Comparison of ENCODE assay signal across 10 mouse cellular contexts in genomic region chr4:141723673-141724068, GRCm38 (mm10). TPM values are rescaled to one million over a fixed set of nuclear protein-coding genes. Genes with fewer than 3 reads are reported as not detected.
DNase-seq lines count a peak whose midpoint lies in the region; ATAC-seq and TF ChIP-seq lines count a peak whose summit lies in the region.
"Had no signal": no experiment of that assay in that cellular context is flagged by ENCODE, and none has a peak within 500 bp of the region (broad histone marks: within the 10 kb centered on the region; RNA-seq: fewer than 3 reads in every experiment).

No protein-coding gene starts in this region.

- peak overlapping the region; percentile 98 for H3K27ac ChIP-seq in heart, embryonic 13.5 days (replicated peaks)
- peak overlapping the region; percentile 31; the same call in 1 of the 2 replicates for H3K27ac ChIP-seq in embryonic fibroblast, embryonic 13.5 days (ENCODE audit: insufficient read depth, low read length)
- peak overlapping the region; percentile 87; the same call in 1 of the 2 replicates for H3K27ac ChIP-seq in limb, embryonic 14.5 days (replicated peaks; ENCODE audit: low read depth, low read length)
- peak overlapping the region; percentile 99 for H3K27ac ChIP-seq in stomach, postnatal 0 days (replicated peaks)

- DNase-seq in heart, postnatal 4 days = no peak
- no peak for DNase-seq in limb, embryonic 14.5 days (ENCODE audit: low spot score)
- DNase-seq in stomach, postnatal 0 days (ENCODE audit: low spot score) = no peak
- DNase-seq in frontal cortex, postnatal 10 days (ENCODE audit: low spot score in 2 of 2) = no peak
- no peak for DNase-seq in ovary, postnatal 36 days (ENCODE audit: low spot score)

- no peaks in the 10 kb centered on the region for H3K27me3 ChIP-seq in heart, embryonic 13.5 days (replicated peaks)
- no peaks in the 10 kb centered on the region for H3K27me3 ChIP-seq in C2C12 (ENCODE audit: control insufficient read depth, insufficient read depth, insufficient read length)
- H3K27me3 ChIP-seq in limb, embryonic 14.5 days (ENCODE audit: control insufficient read depth, insufficient read depth, low read length) = no peaks in the 10 kb centered on the region
- no peaks in the 10 kb centered on the region for H3K27me3 ChIP-seq in stomach, postnatal 0 days (ENCODE audit: control insufficient read depth, insufficient read depth, low read length)
- H3K27me3 ChIP-seq: Patski had no signal

- H3K4me3 ChIP-seq in heart, embryonic 13.5 days = peak overlapping the region; percentile 82
- no peak overlapping the region for H3K4me3 ChIP-seq in C2C12 (ENCODE audit: insufficient read depth, poor library complexity, severe bottlenecking)
- peak overlapping the region; percentile 46 for H3K4me3 ChIP-seq in embryonic fibroblast, embryonic 13.5 days (ENCODE audit: insufficient read depth, low read length)
- peak overlapping the region; percentile 86 for H3K4me3 ChIP-seq in limb, embryonic 14.5 days (replicated peaks; ENCODE audit: low read length)
- peak overlapping the region; percentile 88 for H3K4me3 ChIP-seq in stomach, postnatal 0 days (ENCODE audit: low read depth, low read length)

- peaks cover 11% of the 10 kb centered on the region for H3K36me3 ChIP-seq in heart, embryonic 13.5 days
- peaks cover 12% of the 10 kb centered on the region for H3K36me3 ChIP-seq in C2C12 (ENCODE audit: control insufficient read depth, insufficient read depth)
- H3K36me3 ChIP-seq in limb, embryonic 14.5 days (ENCODE audit: control insufficient read depth, insufficient read depth, low read length) = no peaks in the 10 kb centered on the region; the same call in 1 of the 2 replicates
- H3K36me3 ChIP-seq in stomach, postnatal 0 days (ENCODE audit: control insufficient read depth, insufficient read depth, low read length) = peaks cover 9% of the 10 kb centered on the region; the same call in 1 of the 2 replicates

- peaks cover 42% of the 10 kb centered on the region for H3K4me1 ChIP-seq in heart, embryonic 13.5 days
- H3K4me1 ChIP-seq in embryonic fibroblast, embryonic 13.5 days (ENCODE audit: control insufficient read depth, insufficient read depth, low read length) = peaks cover 9% of the 10 kb centered on the region; the same call in 1 of the 2 replicates
- H3K4me1 ChIP-seq in limb, embryonic 14.5 days (ENCODE audit: control insufficient read depth, insufficient read depth, low read length) = peaks cover 10% of the 10 kb centered on the region
- H3K4me1 ChIP-seq in stomach, postnatal 0 days (replicated peaks; ENCODE audit: control insufficient read depth, insufficient read depth) = 0 out of 2 replicates have a peak, but pooled peaks cover 3% of the 10 kb centered on the region

- TF ChIP-seq POLR2A in embryonic fibroblast, embryonic 13.5 days (IDR thresholded peaks at IDR 0.05; ENCODE audit: low read depth, low read length) = no peak
- TF ChIP-seq POLR2A in limb, embryonic 14.5 days (IDR thresholded peaks at IDR 0.05; ENCODE audit: borderline replicate concordance, extremely low read depth, insufficient read depth, insufficient read length) = no peak

- peak overlapping the region; percentile 87 for H3K4me2 ChIP-seq in heart, embryonic 13.5 days
- peak overlapping the region; percentile 78 for H3K4me2 ChIP-seq in limb, embryonic 14.5 days (replicated peaks; ENCODE audit: low read depth, low read length, severe bottlenecking)
- H3K4me2 ChIP-seq in stomach, postnatal 0 days (replicated peaks; ENCODE audit: low read depth) = peak overlapping the region; percentile 83

- H3ac ChIP-seq in C2C12 (ENCODE audit: control insufficient read depth, insufficient read length, low read depth) = peak overlapping the region; percentile 42

- H3K9ac ChIP-seq in heart, embryonic 13.5 days = peak overlapping the region; percentile 99
- H3K9ac ChIP-seq in limb, embryonic 14.5 days (ENCODE audit: low read depth, low read length, severe bottlenecking) = peak overlapping the region; percentile 93
- peak overlapping the region; percentile 92 for H3K9ac ChIP-seq in stomach, postnatal 0 days (ENCODE audit: low read length)

- no peaks in the 10 kb centered on the region for H3K9me3 ChIP-seq in heart, embryonic 13.5 days
- H3K9me3 ChIP-seq in limb, embryonic 14.5 days (ENCODE audit: control insufficient read depth, low read length) = no peaks in the 10 kb centered on the region
- no peaks in the 10 kb centered on the region for H3K9me3 ChIP-seq in stomach, postnatal 0 days (ENCODE audit: control insufficient read depth, low read length)

- 10% methylated on average over 13 of the region's 13 CpGs for WGBS in heart, embryonic 13.5 days
- 7% methylated on average over 13 of the region's 13 CpGs for WGBS in limb, embryonic 14.5 days
- WGBS in stomach, postnatal 0 days = 4% methylated on average over 13 of the region's 13 CpGs

- no peak for TF ChIP-seq EP300 in stomach, postnatal 0 days (optimal IDR thresholded peaks at IDR 0.05)

- no peak for ATAC-seq in heart, embryonic 13.5 days (ENCODE audit: extremely low read depth, insufficient number of reproducible peaks, low FRiP score, low TSS enrichment)
- peak; percentile 44; the same call in 1 of the 2 replicates for ATAC-seq in limb, embryonic 14.5 days (ENCODE audit: low FRiP score, low read depth)
- ATAC-seq in stomach, postnatal 0 days (ENCODE audit: low FRiP score, low TSS enrichment) = no peak

- H3K79me2 ChIP-seq in C2C12 (ENCODE audit: control insufficient read depth, insufficient read depth) = peaks cover 44% of the 10 kb centered on the region

- H3K79me3 ChIP-seq in C2C12 (ENCODE audit: low read depth) = peaks cover 40% of the 10 kb centered on the region

- TF ChIP-seq CTCF in C2C12 (IDR thresholded peaks at IDR 0.05; ENCODE audit: control insufficient read depth, insufficient read depth, insufficient read length) = no peak
- no peak for TF ChIP-seq CTCF in embryonic fibroblast, embryonic 13.5 days (IDR thresholded peaks at IDR 0.05; ENCODE audit: borderline replicate concordance, insufficient read depth, low read length)
- TF ChIP-seq CTCF in stomach, postnatal 0 days (IDR thresholded peaks at IDR 0.05; ENCODE audit: low read depth) = no peak

TF ChIP-seq in C2C12, 6 proteins besides CTCF, POLR2A, EP300 and RAD21:
- TF ChIP-seq FOSL1 (IDR thresholded peaks at IDR 0.05; ENCODE audit: insufficient read depth, low read length, poor library complexity, severe bottlenecking) (no peak), MYOD1 (IDR thresholded peaks at IDR 0.05; ENCODE audit: control insufficient read depth, insufficient read length, low read depth) (no peak), MYOG (IDR thresholded peaks at IDR 0.05; ENCODE audit: control insufficient read depth, extremely low read depth, insufficient read length) (no peak), MAX (IDR thresholded peaks at IDR 0.05) (no peak), USF1 (IDR thresholded peaks at IDR 0.05; ENCODE audit: low read depth) (no peak), CEBPB (IDR thresholded peaks at IDR 0.05; ENCODE audit: low read depth) (no peak)

RNA-seq across cellular contexts. Expression of gene Ddi2, which starts 0.5 kb away (rescaled TPM):
- 13.2 and 15.6 TPM in 2 replicates for polyA plus RNA-seq in heart, embryonic 13.5 days (2015; fragmentation: Nextera tagmentation; extraction: Ambion mirVana)
- 10 to 100 TPM; 34.9 to 36.8 TPM for total RNA-seq in heart, postnatal 4 days (2021)
- 12.8 TPM for polyA plus RNA-seq in C2C12 (2012; fragmentation: generic; extraction: Trizol)
- 27.6 and 30.9 TPM in 2 replicates for polyA plus RNA-seq in embryonic fibroblast, embryonic 13.5 days (2011; ENCODE audit: insufficient read length, low read depth, missing spikeins)
- polyA plus RNA-seq in limb, embryonic 14.5 days (2012; rRNA removed) = 21.9 and 22.1 TPM in 2 replicates
- polyA plus RNA-seq in limb, embryonic 14.5 days (2014; fragmentation: Nextera tagmentation; extraction: Ambion mirVana) = 18.5 and 20.0 TPM in 2 replicates
- polyA plus RNA-seq in stomach, postnatal 0 days (2015; fragmentation: Nextera tagmentation; extraction: Ambion mirVana) = 14.4 TPM in 2 replicates

RNA-seq across cellular contexts. Expression of gene Agmat, which starts 22.8 kb away (rescaled TPM):
- 1.0 and 1.9 TPM in 2 replicates for polyA plus RNA-seq in heart, embryonic 13.5 days (2015; fragmentation: Nextera tagmentation; extraction: Ambion mirVana)
- total RNA-seq in heart, postnatal 4 days (2021) = under 1 TPM; 0.43 to 0.57 TPM
- not detected for polyA plus RNA-seq in C2C12 (2012; fragmentation: generic; extraction: Trizol)
- not detected in 2 replicates for polyA plus RNA-seq in embryonic fibroblast, embryonic 13.5 days (2011; ENCODE audit: insufficient read length, low read depth, missing spikeins)
- 0.21 TPM in 1 of 2 replicates, not detected in the other for polyA plus RNA-seq in limb, embryonic 14.5 days (2012; rRNA removed)
- polyA plus RNA-seq in limb, embryonic 14.5 days (2014; fragmentation: Nextera tagmentation; extraction: Ambion mirVana) = not detected in 2 replicates
- 0.13 and 0.34 TPM in 2 replicates for polyA plus RNA-seq in stomach, postnatal 0 days (2015; fragmentation: Nextera tagmentation; extraction: Ambion mirVana)
- total RNA-seq: layer of hippocampus, postnatal 10 days had no signal
- polyA plus RNA-seq: Patski had no signal

RNA-seq across cellular contexts. Expression of gene Rsc1a1, which starts 38.3 kb away (rescaled TPM):
- polyA plus RNA-seq in heart, embryonic 13.5 days (2015; fragmentation: Nextera tagmentation; extraction: Ambion mirVana) = 0.43 and 0.96 TPM in 2 replicates
- total RNA-seq in heart, postnatal 4 days (2021) = 1 to 10 TPM; 1.6 to 4.0 TPM
- 5.4 TPM for polyA plus RNA-seq in C2C12 (2012; fragmentation: generic; extraction: Trizol)
- polyA plus RNA-seq in embryonic fibroblast, embryonic 13.5 days (2011; ENCODE audit: insufficient read length, low read depth, missing spikeins) = 5.1 and 5.3 TPM in 2 replicates
- 9.0 and 11.5 TPM in 2 replicates for polyA plus RNA-seq in limb, embryonic 14.5 days (2012; rRNA removed)
- 1.5 and 1.7 TPM in 2 replicates for polyA plus RNA-seq in limb, embryonic 14.5 days (2014; fragmentation: Nextera tagmentation; extraction: Ambion mirVana)
- polyA plus RNA-seq in stomach, postnatal 0 days (2015; fragmentation: Nextera tagmentation; extraction: Ambion mirVana) = not detected in 2 replicates

RNA-seq across cellular contexts. Expression of gene Plekhm2, which starts 59.0 kb away (rescaled TPM):
- polyA plus RNA-seq in heart, embryonic 13.5 days (2015; fragmentation: Nextera tagmentation; extraction: Ambion mirVana) = 4.9 and 5.1 TPM in 2 replicates
- 10 to 100 TPM; 57.5 to 64.5 TPM for total RNA-seq in heart, postnatal 4 days (2021)
- polyA plus RNA-seq in C2C12 (2012; fragmentation: generic; extraction: Trizol) = 13.1 TPM
- 22.5 and 29.8 TPM in 2 replicates for polyA plus RNA-seq in embryonic fibroblast, embryonic 13.5 days (2011; ENCODE audit: insufficient read length, low read depth, missing spikeins)
- polyA plus RNA-seq in limb, embryonic 14.5 days (2012; rRNA removed) = 51.8 and 67.8 TPM in 2 replicates
- polyA plus RNA-seq in limb, embryonic 14.5 days (2014; fragmentation: Nextera tagmentation; extraction: Ambion mirVana) = 4.9 and 6.4 TPM in 2 replicates
- 3.5 and 4.3 TPM in 2 replicates for polyA plus RNA-seq in stomach, postnatal 0 days (2015; fragmentation: Nextera tagmentation; extraction: Ambion mirVana)

Comparison
In these comparisons a context has a peak if more than half of its experiments do, and no peak if none do; other contexts are left out.
1. H3K27ac ChIP-seq: peak in every context shown above with its lines; median percentile 99 in stomach, postnatal 0 days; 98 in heart, embryonic 13.5 days; 87 in limb, embryonic 14.5 days; 31 in embryonic fibroblast, embryonic 13.5 days.